Mouse (Mus musculus): ENCODE results near the gene Ahr. TPM values are rescaled to one million over a fixed set of nuclear protein-coding genes. Genes with fewer than 3 reads are reported as not detected.

Gene Ahr
- polyA plus RNA-seq, 1 experiment = 2.3 TPM

- Histone ChIP-seq H3K36me3 (ENCODE audit: control insufficient read depth, insufficient read depth) (no peaks in the 10 kb centered on the region), H3K27me3 (ENCODE audit: control insufficient read depth, insufficient read depth, insufficient read length) (no peaks in the 10 kb centered on the region)
These were observed 21.1 kb upstream of the Ahr start for GRCm38 (mm10) chr12:35555925-35556324.

GRCm38 (mm10) chr12:35554309-35554708 lies 19.5 kb upstream of the Ahr start:
- H3K79me2 ChIP-seq (ENCODE audit: control insufficient read depth, insufficient read depth) = no peaks in the 10 kb centered on the region

More at GRCm38 (mm10) chr12:35555925-35556324, 21.1 kb upstream of the Ahr start:
- no peak overlapping the region for H3K4me3 ChIP-seq (ENCODE audit: insufficient read depth, poor library complexity, severe bottlenecking)
- H3K79me2 ChIP-seq (ENCODE audit: control insufficient read depth, insufficient read depth) = no peaks in the 10 kb centered on the region
- TF ChIP-seq MYOG (IDR thresholded peaks at IDR 0.05; ENCODE audit: control insufficient read depth, extremely low read depth, insufficient read length) (no peak), MAX (IDR thresholded peaks at IDR 0.05) (no peak)
- no peaks in the 10 kb centered on the region for H3K79me3 ChIP-seq (ENCODE audit: low read depth)
- H3ac ChIP-seq (ENCODE audit: control insufficient read depth, insufficient read length, low read depth) = no peak overlapping the region

GRCm38 (mm10) chr12:35553174-35553573 lies 18.3 kb upstream of the Ahr start:
- no peak overlapping the region for H3ac ChIP-seq (ENCODE audit: control insufficient read depth, insufficient read length, low read depth)
- H3K36me3 ChIP-seq (ENCODE audit: control insufficient read depth, insufficient read depth) = no peaks in the 10 kb centered on the region
- TF ChIP-seq MAX (IDR thresholded peaks at IDR 0.05) = no peak
- no peak for TF ChIP-seq MYOG (IDR thresholded peaks at IDR 0.05; ENCODE audit: control insufficient read depth, extremely low read depth, insufficient read length)
- no peak for TF ChIP-seq MYOD1 (IDR thresholded peaks at IDR 0.05; ENCODE audit: control insufficient read depth, insufficient read length, low read depth)
- no peak for TF ChIP-seq FOSL1 (IDR thresholded peaks at IDR 0.05; ENCODE audit: insufficient read depth, low read length, poor library complexity, severe bottlenecking)
- TF ChIP-seq CTCF (IDR thresholded peaks at IDR 0.05; ENCODE audit: control insufficient read depth, insufficient read depth, insufficient read length) = no peak
- TF ChIP-seq CEBPB (IDR thresholded peaks at IDR 0.05; ENCODE audit: low read depth) = no peak
- TF ChIP-seq USF1 (IDR thresholded peaks at IDR 0.05; ENCODE audit: low read depth) = no peak
- H3K79me3 ChIP-seq (ENCODE audit: low read depth) = no peaks in the 10 kb centered on the region
- no peaks in the 10 kb centered on the region for H3K27me3 ChIP-seq (ENCODE audit: control insufficient read depth, insufficient read depth, insufficient read length)
- no peak overlapping the region for H3K4me3 ChIP-seq (ENCODE audit: insufficient read depth, poor library complexity, severe bottlenecking)
- H3K79me2 ChIP-seq (ENCODE audit: control insufficient read depth, insufficient read depth) = no peaks in the 10 kb centered on the region

More at GRCm38 (mm10) chr12:35554309-35554708, 19.5 kb upstream of the Ahr start:
- Histone ChIP-seq H3K79me3 (ENCODE audit: low read depth) (no peaks in the 10 kb centered on the region), H3K4me3 (ENCODE audit: insufficient read depth, poor library complexity, severe bottlenecking) (no peak overlapping the region), H3K36me3 (ENCODE audit: control insufficient read depth, insufficient read depth) (no peaks in the 10 kb centered on the region), H3ac (ENCODE audit: control insufficient read depth, insufficient read length, low read depth) (no peak overlapping the region), H3K27me3 (ENCODE audit: control insufficient read depth, insufficient read depth, insufficient read length) (no peaks in the 10 kb centered on the region)
- TF ChIP-seq CTCF (IDR thresholded peaks at IDR 0.05; ENCODE audit: control insufficient read depth, insufficient read depth, insufficient read length) = no peak
- TF ChIP-seq USF1 (IDR thresholded peaks at IDR 0.05; ENCODE audit: low read depth) = no peak
- TF ChIP-seq MAX (IDR thresholded peaks at IDR 0.05) = no peak
- TF ChIP-seq CEBPB (IDR thresholded peaks at IDR 0.05; ENCODE audit: low read depth) = no peak
- TF ChIP-seq MYOD1 (IDR thresholded peaks at IDR 0.05; ENCODE audit: control insufficient read depth, insufficient read length, low read depth) = no peak
- TF ChIP-seq MYOG (IDR thresholded peaks at IDR 0.05; ENCODE audit: control insufficient read depth, extremely low read depth, insufficient read length) = no peak
- TF ChIP-seq FOSL1 (IDR thresholded peaks at IDR 0.05; ENCODE audit: insufficient read depth, low read length, poor library complexity, severe bottlenecking) = no peak

GRCm38 (mm10) chr12:35550299-35550698 lies 15.5 kb upstream of the Ahr start:
- Histone ChIP-seq H3K79me3 (ENCODE audit: low read depth) (no peaks in the 10 kb centered on the region), H3K79me2 (ENCODE audit: control insufficient read depth, insufficient read depth) (no peaks in the 10 kb centered on the region), H3K36me3 (ENCODE audit: control insufficient read depth, insufficient read depth) (no peaks in the 10 kb centered on the region), H3K4me3 (ENCODE audit: insufficient read depth, poor library complexity, severe bottlenecking) (no peak overlapping the region), H3ac (ENCODE audit: control insufficient read depth, insufficient read length, low read depth) (no peak overlapping the region), H3K27me3 (ENCODE audit: control insufficient read depth, insufficient read depth, insufficient read length) (no peaks in the 10 kb centered on the region)
- no peak for TF ChIP-seq MAX (IDR thresholded peaks at IDR 0.05)
- TF ChIP-seq USF1 (IDR thresholded peaks at IDR 0.05; ENCODE audit: low read depth) = no peak
- TF ChIP-seq CTCF (IDR thresholded peaks at IDR 0.05; ENCODE audit: control insufficient read depth, insufficient read depth, insufficient read length) = no peak
- no peak for TF ChIP-seq MYOG (IDR thresholded peaks at IDR 0.05; ENCODE audit: control insufficient read depth, extremely low read depth, insufficient read length)
- TF ChIP-seq FOSL1 (IDR thresholded peaks at IDR 0.05; ENCODE audit: insufficient read depth, low read length, poor library complexity, severe bottlenecking) = no peak
- no peak for TF ChIP-seq CEBPB (IDR thresholded peaks at IDR 0.05; ENCODE audit: low read depth)
- no peak for TF ChIP-seq MYOD1 (IDR thresholded peaks at IDR 0.05; ENCODE audit: control insufficient read depth, insufficient read length, low read depth)

- Histone ChIP-seq H3K79me2 (ENCODE audit: control insufficient read depth, insufficient read depth) (no peaks in the 10 kb centered on the region), H3K27me3 (ENCODE audit: control insufficient read depth, insufficient read depth, insufficient read length) (no peaks in the 10 kb centered on the region), H3K79me3 (ENCODE audit: low read depth) (no peaks in the 10 kb centered on the region), H3K36me3 (ENCODE audit: control insufficient read depth, insufficient read depth) (no peaks in the 10 kb centered on the region), H3K4me3 (ENCODE audit: insufficient read depth, poor library complexity, severe bottlenecking) (no peak overlapping the region), H3ac (ENCODE audit: control insufficient read depth, insufficient read length, low read depth) (no peak overlapping the region)
- no peak for TF ChIP-seq MYOG (IDR thresholded peaks at IDR 0.05; ENCODE audit: control insufficient read depth, extremely low read depth, insufficient read length)
These were observed 8.0 kb upstream of the Ahr start for GRCm38 (mm10) chr12:35542836-35543235.

GRCm38 (mm10) chr12:35538843-35539242 lies 4.0 kb upstream of the Ahr start:
- no peaks in the 10 kb centered on the region for H3K36me3 ChIP-seq (ENCODE audit: control insufficient read depth, insufficient read depth)
- no peaks in the 10 kb centered on the region for H3K27me3 ChIP-seq (ENCODE audit: control insufficient read depth, insufficient read depth, insufficient read length)
- peaks cover 11% of the 10 kb centered on the region for H3K79me2 ChIP-seq (ENCODE audit: control insufficient read depth, insufficient read depth)
- no peak overlapping the region for H3ac ChIP-seq (ENCODE audit: control insufficient read depth, insufficient read length, low read depth)
- peaks cover 4% of the 10 kb centered on the region for H3K79me3 ChIP-seq (ENCODE audit: low read depth)
- no peak for TF ChIP-seq CEBPB (IDR thresholded peaks at IDR 0.05; ENCODE audit: low read depth)
- TF ChIP-seq MYOD1 (IDR thresholded peaks at IDR 0.05; ENCODE audit: control insufficient read depth, insufficient read length, low read depth) = no peak
- TF ChIP-seq FOSL1 (IDR thresholded peaks at IDR 0.05; ENCODE audit: insufficient read depth, low read length, poor library complexity, severe bottlenecking) = no peak
- no peak for TF ChIP-seq MAX (IDR thresholded peaks at IDR 0.05)
- no peak for TF ChIP-seq MYOG (IDR thresholded peaks at IDR 0.05; ENCODE audit: control insufficient read depth, extremely low read depth, insufficient read length)
- no peak for TF ChIP-seq CTCF (IDR thresholded peaks at IDR 0.05; ENCODE audit: control insufficient read depth, insufficient read depth, insufficient read length)
- TF ChIP-seq USF1 (IDR thresholded peaks at IDR 0.05; ENCODE audit: low read depth) = no peak
- H3K4me3 ChIP-seq (ENCODE audit: insufficient read depth, poor library complexity, severe bottlenecking) = no peak overlapping the region
